Mouse (Mus musculus) cerebellum, adult 18-20 months (tissue): ENCODE data around the gene Mks1.

Experiments used
- DNase-seq, 2 experiments: peaks; one replicate each; pipeline ENCODE4 v3.0.0; 2021

Mks1 gene

DNA sequence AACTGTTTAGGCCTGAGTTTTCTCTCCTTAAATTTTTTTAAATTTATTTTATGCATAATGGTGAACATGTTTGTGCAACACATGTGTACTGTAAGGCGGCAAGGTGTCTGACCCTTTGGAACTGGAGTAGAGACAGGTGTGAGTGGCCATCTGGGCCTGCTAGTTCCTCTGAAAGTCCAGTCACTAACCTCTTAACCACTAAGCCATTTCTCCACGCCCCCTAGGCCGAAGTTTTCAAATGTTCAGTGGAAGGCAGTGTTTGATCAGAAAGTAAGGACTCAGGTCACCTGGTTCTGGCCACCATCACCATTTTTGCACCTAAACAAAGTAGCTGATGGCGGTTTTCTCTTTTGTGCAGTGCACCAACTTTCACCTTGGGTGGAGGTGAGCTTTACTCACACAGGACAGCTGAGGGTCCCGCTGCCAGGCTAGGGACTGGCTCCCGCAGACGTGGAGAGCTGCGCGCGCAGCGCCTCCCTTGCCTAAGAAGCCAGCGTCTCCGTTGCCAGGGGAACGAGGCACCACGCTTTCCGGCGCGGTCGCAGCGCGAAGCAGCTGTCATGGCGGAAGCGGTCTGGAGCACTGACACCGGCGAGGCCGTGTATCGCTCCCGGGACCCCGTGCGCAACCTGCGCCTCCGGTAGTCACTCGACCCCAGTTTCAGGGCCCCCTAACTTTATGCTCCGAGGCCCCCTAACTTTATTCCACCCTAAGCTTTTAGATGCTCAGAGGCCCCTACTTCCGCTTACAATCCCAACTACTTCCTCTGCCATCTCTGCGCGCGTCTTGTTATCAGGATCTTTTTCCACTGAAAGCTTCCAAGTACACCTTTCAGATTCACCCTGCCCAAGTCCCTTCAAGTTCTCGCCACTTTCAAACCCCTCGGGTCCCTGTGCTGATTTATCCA, at the start of gene Mks1:
TSS of gene Mks1 (plus strand) at position 526 of the 907 bp plus-strand sequence.
- DNase-seq = peak; percentile 89 to 90

DNA sequence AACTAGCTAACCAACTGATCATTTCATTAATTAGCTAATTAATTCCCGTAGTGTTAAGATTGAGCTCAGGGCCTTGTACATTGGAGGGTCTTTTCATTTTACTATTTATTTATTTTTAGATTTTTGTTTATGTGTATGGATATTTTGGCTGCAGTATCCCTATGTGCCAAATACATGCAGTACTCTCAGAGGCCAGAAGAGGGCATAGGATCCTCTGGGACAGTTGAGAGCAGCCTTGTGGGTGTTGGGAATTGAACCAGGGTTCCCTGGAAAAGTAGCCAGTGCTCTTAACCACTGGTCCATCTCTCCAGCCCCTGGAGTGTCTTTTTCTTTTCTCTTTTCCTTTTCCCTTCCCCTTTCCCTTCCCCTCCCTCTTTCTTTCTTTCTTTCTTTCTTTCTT, 47.6 kb upstream of the Mks1 start:
- DNase-seq = peak; percentile 28 to 29

DNA sequence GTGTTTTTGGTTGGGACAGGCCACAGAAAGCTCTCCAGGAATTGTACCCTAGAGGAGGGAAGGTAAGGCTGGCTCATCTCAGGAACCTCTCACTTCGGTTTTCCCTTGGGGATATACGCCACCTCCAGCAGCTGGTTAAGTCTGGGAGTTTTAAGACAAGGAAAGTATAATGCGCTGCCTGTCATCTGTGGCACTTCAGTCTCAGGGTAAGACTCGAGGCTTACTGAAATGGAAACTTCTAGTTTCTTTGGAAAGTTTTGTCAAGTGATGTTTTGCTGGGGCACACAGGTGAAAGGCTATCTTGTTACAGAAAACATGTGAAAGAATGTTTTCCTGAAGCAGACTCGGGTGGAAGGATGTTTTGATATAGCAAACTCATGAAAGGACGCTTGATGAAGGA, 45.6 kb upstream of the Mks1 start:
- no peak for DNase-seq

DNA sequence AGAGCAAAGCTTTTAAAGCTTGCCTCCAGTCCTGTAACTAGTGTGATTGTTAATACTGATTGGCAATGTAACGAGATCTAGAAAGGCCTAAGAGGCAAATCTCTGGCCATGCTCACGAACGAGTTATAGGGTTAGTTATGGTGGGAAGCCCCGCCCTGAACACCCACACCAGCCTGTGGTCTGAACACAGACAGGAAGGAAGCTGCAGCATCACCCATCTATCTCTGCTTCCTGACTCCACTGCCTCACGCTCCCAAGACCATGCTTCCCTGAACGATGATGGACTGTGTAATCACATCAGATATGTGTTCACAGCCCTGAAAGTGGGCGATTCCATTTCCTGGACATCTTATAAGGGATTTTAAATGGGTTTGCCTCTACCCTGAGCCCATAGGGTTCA, 44.8 kb upstream of the Mks1 start:
- DNase-seq = no peak

GRCm38 (mm10) chr11:87811396-87811795, 41.6 kb upstream of the Mks1 start:
- no peak for DNase-seq

GRCm38 (mm10) chr11:87814831-87815230, 38.2 kb upstream of the Mks1 start:
- no peak for DNase-seq

DNA sequence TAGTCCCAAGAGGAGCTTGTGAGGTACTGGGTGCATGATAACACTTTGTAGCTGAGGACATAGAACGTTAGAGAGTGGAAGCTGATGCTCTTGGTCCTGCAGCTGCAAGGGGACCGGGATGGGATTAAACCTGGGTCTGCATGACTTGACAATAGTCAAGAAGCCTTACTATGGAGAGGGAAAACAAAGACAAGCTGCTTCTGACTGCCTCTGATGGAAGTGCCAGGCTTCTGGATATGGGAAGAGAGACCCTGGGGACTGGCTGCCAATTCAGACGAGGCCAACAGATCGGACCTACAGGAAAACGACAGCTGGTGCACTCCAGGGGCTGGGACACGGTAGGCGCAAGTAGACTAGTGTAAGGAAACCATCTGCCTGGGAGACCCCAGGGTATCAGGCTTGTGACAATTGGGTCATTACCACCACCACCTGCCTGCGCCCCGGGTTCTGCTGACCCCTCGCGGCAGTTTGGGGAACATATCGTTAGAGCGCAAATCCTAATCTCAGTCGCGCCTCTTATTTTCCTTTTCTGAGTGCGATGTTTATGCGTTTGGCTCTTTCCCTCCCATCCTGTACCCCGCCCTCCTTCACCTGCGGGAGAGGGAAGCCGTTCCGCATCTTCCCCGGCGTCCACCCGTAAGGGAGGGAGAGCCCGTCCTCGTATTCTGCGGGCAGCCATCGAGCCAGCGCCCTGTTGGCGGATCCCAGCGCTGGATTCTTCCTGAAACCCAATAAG, 36.1 kb upstream of the Mks1 start:
- peak; percentile 72 to 80 for DNase-seq

DNA sequence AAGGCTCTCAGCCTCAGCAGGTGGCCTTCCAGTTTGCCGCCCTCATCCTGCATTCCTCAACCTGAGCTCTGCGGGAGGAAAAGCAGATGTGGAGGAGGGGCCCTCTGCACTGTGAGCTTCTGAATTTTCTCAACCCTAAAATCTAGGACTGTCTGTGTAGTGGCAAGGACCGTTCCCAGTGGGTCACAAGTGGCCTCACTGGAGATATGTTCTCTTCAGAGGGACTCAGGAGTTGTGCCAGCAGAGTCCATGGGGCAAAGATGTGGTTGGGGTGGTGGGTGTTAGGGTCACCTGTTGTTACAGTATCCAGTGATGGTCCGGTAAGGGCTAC, 35.6 kb upstream of the Mks1 start:
- no peak for DNase-seq

DNA sequence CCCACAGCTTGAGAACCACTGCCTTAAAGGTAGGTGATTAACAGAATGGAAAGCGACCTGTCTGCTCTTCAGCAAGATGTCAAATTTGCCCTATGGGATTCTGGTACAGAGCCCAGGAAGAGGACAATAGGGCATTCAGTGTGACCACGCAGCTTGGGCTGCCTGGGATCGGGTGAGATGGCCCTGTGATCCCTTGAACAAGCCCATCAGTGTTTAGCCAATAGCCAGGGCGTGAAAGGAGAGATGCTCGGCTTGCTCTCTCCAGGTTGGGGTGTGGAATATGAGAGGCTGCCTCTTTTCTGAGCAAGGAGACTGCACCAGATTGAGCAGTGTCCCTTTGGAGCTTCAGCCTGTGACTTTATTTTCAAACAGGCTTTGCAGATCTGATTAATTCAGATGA, 31.5 kb upstream of the Mks1 start:
- no peak for DNase-seq

GRCm38 (mm10) chr11:87828239-87828900, 24.6 kb upstream of the Mks1 start, which contains the start of gene Lpo:
Gene Lpo, minus strand, starts transcription at chr11:87828289.
- DNase-seq = no peak

DNA sequence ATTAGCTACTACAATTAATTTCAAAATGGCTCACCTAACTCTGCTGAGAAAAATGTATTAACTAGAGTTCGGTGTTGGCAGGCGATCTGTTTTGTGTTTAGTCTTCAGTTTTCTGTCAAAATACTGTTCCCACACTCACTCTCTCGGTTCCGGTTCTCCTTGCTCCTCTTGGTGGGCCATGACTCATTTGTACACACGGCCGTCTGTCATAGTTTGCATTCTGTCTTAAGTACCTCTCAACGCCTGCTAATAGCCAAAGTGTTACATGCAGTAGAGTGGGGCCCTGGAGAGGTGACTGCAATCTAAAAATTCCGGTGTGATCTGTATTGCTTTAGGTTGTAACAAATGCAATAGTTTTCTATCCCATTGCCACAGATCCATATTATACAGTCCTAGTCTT, 12.3 kb upstream of the Mks1 start:
- DNase-seq = no peak

- no peak for DNase-seq
Measured at GRCm38 (mm10) chr11:87841436-87841835, 11.6 kb upstream of the Mks1 start.

DNA sequence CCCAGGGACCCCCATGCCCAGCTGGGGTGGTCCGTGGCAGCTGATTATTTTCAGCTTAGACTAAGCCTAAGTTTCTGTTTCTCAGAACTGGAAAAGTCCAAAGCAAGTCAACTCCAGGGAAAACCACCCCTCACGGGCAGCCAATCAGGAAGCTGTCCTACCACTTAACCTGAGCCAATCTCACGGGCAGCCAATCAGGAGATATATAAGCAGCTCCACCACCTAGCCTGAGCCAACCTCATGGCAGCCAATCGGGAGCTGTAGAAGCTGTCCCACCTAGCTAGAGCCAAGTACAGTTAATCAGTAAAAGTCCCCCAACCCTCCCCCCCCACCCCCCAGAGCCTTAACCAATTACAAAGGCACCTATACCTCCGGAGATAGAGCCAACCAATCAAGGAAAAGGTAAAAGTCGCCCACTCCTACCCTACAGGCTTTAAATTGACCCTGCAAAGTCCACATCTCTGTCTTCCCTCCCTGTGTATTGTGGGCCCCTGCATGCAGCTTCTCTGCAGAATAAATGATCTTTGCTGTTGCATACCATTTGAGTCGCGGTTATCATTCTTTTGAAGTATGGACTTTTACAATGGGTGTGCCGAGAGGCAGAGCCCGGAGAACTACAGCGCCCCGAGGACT, 5.9 kb upstream of the Mks1 start:
- no peak for DNase-seq

- no peak for DNase-seq
Measured at GRCm38 (mm10) chr11:87847884-87848283, 5.1 kb upstream of the Mks1 start.

DNA sequence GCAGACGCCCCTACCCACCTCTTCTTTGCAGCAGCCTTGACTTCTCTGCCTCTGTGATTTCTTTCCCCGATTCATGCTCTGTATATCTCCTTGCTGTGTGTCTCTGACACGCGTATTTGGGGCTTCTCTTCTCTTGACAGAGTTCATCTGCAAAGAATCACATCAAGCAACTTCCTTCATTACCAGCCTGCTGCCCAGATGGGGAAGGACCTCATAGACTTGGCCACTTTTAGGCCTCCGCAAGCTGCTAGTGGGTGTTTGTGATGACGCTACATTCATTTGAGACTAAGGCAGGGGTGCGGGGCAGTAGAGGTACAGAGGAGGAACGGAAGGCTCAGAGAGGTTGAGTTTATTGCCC, 561 bp downstream of the Mks1 start:
- peak in 1 of 2 experiments; percentile 6 for DNase-seq

- DNase-seq = no peak
Measured at GRCm38 (mm10) chr11:87854550-87854949, 1.5 kb downstream of the Mks1 start.

GRCm38 (mm10) chr11:87859273-87859672, 6.3 kb downstream of the Mks1 start:
- DNase-seq = no peak

GRCm38 (mm10) chr11:87860426-87860825, 7.4 kb downstream of the Mks1 start:
- DNase-seq = no peak

DNA sequence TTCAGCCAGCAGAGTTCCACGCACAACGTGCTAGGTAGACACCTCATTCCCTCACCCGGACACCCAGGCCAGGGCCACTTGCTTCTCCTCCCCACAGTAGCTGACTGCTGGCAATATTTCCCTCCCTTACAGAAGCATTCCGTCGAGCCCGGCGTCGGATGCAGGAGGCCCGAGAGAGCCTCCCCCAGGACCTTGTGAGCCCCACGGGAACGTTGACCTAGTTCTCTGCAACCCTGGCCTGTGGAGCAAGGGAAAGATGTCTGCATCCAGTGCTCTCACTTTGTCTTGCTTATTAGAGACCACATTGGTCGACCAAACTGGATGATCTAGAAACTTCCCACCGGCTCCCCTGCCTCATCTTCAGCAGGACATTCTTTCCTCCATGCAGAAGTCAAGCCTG, 9.8 kb downstream of the Mks1 start:
- no peak for DNase-seq

DNA sequence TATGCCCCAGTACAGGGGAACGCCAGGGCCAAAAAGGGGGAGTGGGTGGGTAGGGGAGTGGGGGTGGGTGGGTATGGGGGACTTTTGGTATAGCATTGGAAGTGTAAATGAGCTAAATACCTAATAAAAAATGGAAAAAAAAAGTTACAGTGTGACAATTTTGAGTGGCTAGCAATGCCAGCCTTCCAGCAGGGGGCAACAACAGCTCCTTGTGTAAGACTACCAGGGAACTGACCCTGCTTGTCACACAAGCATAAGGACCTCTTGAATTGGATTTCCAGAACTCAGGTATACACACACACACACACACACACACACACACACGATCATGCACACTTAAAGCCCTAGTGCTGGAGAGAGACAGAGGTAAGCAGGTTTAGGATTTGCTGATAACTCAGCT, 13.9 kb downstream of the Mks1 start:
- DNase-seq = peak in 1 of 2 experiments; percentile 16

DNA sequence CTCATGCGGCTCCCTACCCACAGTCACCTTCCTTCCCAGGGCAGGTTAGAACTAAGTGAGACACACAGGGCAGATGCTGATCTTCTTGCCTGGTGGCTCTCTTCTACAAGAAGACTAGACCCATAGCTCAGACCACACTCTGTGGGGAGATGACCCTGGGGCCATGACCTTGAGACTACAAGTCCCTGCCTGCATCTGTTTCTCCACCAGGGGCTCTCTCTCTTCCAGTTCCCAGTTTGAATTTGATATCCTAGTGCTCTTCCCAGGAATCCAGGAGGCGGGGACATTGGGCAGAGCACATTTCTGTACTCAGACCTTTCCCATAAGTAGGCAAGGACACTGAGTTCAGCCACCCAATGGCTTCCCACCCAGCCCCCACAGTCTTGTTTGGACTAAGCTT, 17.1 kb downstream of the Mks1 start:
- DNase-seq = no peak

GRCm38 (mm10) chr11:87871766-87872165, 18.8 kb downstream of the Mks1 start:
- no peak for DNase-seq

- DNase-seq = no peak
Measured at GRCm38 (mm10) chr11:87875436-87875835, 22.4 kb downstream of the Mks1 start, which contains the start of gene Epx. Gene Epx, minus strand, starts transcription at chr11:87875536.
